Mouse (Mus musculus) adrenal gland (tissue): ENCODE measurements around the gene Stam2.

Experiments
- intact Hi-C: fragments of 180-260 bp; cut with DNase I; formaldehyde crosslinking; loops from one replicate; pipeline ENCODE4 v1.15.1; 2025
- long read RNA-seq, 2 experiments: library from polyadenylated mRNA; unstranded; transcript quantifications; one replicate each; pipeline ENCODE4 v2.0.0; 2020; ENCODE audit warnings: borderline replicate concordance in 1 of 2; ENCODE audit not compliant: insufficient replicate concordance in 1 of 2

Gene Stam2
- long read RNA-seq, experiment 1, full-length matches to known transcripts = 6 of 9 reads
- long read RNA-seq, experiment 1, partial matches to known transcripts = 0 of 9 reads
- long read RNA-seq, experiment 1, other reads (novel, unspliced or antisense) = 3 of 9 reads
- long read RNA-seq, experiment 2, full-length matches to known transcripts = 10 of 16 reads
- long read RNA-seq, experiment 2, partial matches to known transcripts = 3 of 16 reads
- long read RNA-seq, experiment 2, other reads (novel, unspliced or antisense) = 3 of 16 reads

DNA sequence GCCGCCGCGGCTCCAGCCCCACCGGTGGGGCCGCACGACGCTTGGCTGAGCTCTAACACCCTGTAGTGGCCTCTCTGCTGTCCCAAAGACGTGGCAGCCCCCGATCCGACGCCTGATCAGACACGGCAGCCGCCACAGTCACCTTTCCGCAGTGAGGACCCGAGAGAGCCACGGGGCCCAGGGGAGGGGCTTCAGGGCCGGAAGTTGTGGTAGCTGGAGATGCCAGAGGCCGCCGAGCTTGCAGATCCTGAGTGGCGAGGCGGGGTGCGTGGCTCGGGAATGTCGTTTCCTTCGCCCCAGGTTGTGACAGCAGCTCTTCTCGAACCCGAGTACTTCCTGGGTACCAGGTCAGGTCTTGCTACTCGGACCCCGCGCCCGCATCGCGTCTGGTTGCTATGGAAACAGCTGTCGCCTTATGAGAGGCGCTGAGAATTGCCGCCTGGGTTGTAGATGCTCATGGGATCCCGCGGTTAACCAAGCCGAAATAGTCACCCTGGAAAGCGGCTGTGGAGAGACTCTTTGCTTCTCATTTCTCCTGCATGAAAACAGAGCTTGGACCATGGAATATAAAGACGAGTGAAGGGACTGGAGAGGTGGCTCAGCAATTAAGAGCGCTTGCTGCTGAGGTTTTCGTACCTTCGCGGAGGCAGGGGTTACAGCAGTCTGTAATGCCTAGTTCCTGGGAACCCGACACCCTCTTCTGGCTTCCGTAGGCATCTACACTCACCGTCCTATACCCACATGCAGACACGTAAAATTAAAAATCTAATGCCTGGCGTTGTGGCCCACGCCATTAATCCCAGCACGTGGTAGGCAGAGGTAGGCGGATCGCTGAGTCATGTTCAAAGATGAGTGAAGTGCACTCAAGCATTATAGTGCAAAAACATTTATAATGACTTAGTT is at the start of gene Stam2:
Gene Stam2, minus strand, starts transcription at position 26 of the 903 bp plus-strand sequence.
- intact Hi-C loops = loop anchor here (5.0 kb wide), 1 partner anchor 110 kb away; no protein-coding TSS in a partner anchor

DNA sequence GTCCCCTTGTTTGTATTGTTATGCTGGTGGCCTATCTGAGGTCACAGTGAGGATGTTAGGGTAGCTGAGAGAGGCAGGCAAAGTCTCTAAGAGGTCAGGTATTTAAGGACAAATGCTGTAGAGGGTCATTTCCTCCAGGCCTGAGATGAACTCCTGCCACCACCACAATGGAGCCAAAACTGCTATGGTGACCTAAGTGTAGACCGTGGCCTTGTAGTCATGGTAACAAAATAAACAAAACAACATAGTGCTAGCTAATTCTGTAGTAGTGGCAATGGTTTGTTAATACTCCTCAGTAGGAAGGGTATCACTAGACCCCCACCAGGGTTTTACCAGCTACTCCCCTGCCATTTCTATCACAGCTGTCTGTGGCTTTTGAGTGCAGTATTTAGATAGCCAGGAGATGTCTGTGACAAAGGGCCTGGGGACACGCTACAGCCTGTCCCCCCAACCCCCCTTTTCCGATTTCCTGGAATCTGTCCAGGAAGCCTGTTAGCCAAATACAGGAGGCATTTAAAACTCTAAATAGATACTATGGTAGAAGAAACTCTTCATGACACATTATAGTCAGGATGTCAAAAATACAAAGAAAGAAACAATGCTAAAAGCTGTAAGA is 43.1 kb upstream of the Stam2 start:
- intact Hi-C loops = no loop called here

DNA sequence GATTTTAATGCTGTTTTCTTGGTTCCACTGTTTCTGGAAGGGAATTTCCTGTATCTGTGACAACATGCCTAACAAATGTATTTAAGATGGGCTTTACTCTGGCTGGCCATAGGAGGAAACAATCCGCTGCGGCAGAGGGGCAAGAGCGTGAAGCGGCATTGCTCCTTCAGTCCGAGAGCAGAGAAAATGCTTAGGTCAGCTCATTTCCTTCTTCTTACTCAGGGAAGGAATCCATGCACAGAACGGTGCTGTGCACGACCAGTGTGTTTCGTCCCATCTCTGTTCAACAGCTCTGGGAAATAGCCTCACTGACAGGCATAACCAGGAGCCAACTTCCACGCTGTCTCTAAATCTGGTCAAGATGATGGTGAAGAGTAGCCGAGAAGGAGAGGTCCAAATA is 37.9 kb upstream of the Stam2 start:
- intact Hi-C loops = no loop called here

DNA sequence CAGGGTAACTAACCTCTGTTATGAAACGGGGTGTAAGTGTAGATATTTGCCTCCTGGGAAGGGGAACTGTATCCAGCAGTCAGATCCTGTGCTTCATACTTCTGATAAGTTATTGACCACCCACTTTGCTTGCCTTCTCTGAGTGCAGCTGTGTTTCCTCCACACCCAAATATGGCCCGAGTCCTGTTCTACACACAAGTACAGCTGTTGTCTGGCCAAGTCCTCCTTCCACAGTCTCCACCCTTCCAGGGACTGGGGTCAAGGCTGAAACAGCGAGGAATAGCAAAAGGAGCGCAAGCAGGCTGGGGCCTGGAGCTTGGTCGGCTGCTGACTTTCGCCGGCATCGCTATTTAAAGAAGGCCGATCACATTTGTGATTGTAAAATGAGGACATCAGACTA is 37.3 kb upstream of the Stam2 start:
- intact Hi-C loops = no loop called here

DNA sequence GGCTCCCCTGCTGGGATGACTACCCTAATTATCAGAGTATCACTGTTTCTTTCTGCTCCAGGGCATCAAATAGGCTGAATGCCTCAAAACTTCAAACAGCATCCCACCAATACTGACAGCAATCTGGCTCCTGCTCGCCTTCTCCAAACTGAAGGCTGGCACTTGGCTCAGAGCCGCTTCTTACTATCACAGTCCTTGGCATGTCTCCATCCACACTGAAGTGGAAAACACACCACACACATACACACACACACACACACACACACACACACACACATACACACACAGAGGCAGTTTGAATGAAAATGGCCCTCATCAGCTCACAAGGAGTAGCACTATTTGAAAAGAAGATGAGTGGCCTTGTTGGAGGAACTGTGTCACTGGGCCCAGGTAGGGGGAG is 35.8 kb upstream of the Stam2 start:
- intact Hi-C loops = no loop called here

DNA sequence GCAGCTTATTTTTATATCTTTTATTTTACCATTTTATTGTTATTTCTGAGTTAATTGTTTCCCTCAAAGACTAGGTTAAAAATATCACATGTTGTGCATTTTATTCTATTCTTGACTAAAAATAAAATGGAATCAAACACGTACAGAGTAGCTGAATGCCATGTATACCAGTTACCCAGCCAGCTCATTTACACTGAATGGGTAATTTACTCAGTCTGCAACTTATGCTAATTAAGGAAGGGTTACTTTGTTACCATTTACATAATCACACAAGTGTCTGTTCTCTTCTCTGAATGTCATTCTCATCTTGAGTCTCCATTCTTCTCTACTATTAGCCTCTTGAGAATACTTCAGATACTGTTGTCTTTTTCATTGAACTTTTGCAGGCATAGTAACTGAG is 32.3 kb upstream of the Stam2 start:
- intact Hi-C loops = no loop called here

DNA sequence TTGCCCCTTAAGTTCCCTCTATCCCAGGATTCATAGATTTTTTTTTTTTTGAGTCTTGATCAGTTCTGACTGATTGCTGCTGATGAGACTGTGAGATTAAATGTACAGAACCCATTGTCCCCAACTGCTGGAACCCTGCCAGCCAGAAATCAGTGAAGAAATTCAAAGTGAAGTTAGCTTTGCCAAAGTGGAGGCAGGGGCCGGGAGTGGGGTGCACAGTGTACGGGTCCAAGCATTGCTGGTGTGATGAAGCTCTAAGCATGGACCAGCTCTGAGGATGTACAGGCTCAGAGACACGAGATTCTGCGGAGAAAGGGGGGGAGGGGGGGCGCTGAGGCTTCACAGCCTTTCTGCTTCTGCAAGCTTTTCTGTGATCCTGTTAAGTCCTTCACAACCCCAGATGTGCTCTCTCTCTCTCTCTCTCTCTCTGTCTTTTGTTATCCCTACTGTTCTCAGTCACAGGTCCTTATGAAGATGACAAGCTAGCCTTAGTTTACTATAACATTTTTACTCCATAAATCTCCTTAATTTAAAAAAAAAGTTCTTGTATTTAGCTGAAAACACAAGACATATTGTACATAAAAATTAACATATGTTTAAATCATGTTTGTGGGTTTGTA is 30.8 kb upstream of the Stam2 start:
- intact Hi-C loops = no loop called here

DNA sequence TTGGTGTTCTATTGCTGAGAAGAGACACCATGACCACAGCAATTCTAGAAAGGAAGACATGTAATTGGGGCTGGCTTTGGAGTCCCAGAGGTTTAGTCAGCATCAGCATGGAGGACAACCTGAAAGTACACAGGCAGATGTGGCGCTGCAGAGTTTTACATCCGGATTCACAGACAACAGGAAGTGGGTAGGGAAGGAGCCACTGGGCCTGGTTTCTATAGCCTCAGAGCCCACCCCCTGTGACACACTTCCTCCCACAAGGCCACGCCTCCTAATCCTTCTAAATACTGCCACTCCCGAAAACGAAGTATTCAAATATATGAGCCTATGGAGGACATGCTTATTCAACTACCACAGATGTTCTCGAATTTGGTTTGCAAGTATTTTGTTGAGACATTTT is 23.0 kb upstream of the Stam2 start:
- intact Hi-C loops = no loop called here

DNA sequence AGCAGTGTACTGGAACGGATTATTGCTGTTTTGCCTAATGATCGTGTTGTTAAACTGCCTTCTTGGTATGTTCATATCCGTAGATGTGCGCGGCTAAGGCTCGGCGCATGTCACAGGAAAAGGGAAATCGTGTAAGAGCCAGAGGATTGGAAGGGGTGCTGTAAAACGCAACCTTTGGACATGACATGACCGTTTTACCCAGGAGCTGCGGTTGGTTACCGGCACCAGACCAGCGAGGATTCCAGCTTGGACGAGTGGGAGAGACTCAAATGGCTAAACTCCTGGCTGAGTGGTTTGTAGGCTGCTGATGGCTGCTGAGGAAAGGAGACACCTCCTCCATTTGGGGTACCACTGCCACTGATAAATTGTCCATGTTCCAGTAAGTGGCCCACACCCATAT is 21.8 kb upstream of the Stam2 start:
- intact Hi-C loops = loop anchor here (5.0 kb wide), 2 partner anchors 93 to 243 kb away; partner anchors contain the start of gene Fmnl2

DNA sequence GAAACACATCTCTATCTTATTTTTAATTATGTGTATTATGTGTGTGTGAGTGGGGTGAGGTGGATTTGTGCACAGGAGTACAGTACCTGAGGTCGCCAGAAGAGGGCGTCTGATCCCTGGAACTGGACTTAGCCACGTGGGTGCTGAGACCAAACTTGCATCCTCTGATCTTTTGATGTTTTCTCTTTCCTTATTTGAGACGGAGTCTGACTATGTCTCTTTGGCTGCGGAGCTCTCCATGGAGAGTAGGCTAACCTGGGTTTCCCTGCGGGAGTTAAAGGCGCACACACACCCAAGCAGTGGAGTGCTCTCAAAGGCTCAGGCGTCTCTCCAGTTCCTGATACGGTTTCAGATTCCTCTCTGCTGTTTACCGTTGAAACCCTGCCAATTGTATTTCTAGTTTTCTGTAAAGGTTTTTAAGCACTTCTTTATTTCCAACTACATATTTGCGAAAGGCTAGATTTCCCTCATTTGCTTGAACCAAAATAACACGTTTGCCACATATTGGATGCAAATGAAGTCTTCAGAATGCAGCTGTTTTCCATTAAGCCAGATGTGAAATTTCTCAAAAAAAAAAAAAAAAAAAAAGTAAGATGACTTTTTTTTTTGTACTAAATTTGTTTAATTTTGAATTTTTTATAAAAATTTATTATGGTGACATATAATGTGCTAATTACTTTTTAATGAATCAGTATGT is 21.1 kb upstream of the Stam2 start:
- intact Hi-C loops = loop anchor here (5.0 kb wide), 2 partner anchors 94 to 244 kb away; partner anchors contain the start of gene Fmnl2

DNA sequence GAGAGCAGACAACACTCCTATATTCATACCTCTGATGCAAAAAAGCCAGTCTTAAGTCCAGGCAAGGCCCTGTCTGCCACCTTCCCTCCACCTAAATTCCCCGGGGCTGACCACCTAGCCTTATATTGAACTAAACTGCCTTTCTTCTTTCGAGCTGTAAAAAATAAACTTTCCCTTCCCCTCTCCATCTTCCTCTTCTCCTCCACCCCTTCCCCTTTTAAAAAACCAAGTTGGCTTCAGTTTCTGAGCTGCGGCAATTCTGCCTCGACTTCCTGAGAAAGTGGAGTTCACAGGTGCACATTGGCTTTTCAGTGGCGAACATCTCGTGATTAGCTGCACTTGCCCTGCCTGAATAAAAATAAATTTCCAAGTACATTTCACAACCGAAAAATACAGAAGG is 20.4 kb upstream of the Stam2 start:
- intact Hi-C loops = loop anchor here (1.0 to 5.0 kb wide), 3 partner anchors 95 to 323 kb away; partner anchors contain the start of gene Fmnl2

DNA sequence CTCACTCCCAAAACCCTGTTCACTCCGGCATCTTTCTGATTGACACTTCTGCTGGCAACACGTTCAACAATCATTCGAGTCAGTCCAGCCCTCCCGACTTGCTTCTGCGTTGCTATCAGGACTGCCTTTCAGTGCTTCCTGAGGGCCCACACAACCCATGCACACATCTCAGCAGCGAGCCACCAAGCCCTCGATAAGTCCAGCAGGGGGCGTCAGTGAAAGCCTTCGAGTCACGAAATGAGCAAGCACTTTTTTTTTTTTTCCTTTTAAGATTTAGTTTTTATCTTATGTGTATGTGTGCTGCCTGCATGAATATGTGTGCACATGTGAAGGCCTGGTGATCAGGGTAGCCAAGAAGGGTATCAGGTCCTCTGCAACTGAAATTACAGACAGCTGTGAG is 16.5 kb upstream of the Stam2 start:
- intact Hi-C loops = loop anchor here (5.0 to 10.0 kb wide), 3 partner anchors 364 to 1359 kb away; no protein-coding TSS in a partner anchor

DNA sequence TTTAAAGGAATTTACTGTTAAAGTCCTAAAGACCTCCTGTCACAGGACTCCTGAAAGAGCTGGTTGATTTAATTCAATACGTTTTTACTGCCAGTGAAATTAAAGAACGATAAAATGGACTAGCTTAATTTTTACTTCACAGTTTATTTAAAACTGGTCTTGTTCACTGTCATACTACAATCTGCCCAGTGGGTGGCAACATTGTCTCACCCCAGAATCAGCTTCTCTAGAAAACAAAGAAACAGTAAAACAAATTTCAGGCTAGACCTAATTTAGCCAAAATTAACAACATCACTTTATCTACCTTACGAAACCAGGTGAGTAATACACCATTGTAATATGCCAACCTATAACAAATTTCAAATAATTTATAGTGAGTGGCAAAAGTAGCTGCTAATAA is 14.6 kb upstream of the Stam2 start:
- intact Hi-C loops = loop anchor here (2.0 to 10.0 kb wide), 4 partner anchors 330 to 1361 kb away; no protein-coding TSS in a partner anchor

DNA sequence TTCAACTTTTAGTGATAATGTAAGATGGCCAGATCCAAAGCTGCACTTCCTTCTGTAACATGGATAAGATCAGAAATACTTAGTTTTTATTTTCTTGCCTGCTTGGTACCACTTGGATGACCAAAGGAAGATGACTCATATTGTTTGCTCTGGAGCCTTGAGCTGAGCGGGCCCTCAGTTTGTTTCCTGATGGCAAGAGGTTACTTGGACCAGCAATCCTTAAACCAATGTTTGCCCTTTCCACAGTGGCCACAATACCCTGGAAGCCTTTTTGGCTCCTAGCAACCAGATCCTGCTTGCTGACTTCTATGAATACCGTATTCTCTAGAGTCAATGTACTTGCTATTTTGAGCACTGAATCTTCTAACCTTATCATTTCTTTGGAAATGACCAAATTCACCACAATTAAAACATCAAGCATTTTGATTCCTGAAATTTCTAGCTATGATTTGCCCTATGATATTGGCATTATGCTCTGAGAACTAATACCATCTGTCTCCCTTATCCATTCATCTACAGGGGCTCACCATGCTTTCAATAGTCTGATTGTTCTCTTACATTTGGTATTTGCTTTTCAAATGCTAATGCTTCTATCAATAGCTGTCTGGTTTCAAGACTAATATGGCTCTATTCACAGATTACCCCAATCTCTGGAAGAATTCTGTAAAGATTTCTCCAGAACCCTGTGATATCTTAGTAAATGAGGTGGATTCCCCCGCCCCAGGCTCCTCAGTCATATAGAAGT is 11.7 kb upstream of the Stam2 start:
- intact Hi-C loops = loop anchor here (10.0 kb wide), 1 partner anchor 451 kb away; no protein-coding TSS in a partner anchor

DNA sequence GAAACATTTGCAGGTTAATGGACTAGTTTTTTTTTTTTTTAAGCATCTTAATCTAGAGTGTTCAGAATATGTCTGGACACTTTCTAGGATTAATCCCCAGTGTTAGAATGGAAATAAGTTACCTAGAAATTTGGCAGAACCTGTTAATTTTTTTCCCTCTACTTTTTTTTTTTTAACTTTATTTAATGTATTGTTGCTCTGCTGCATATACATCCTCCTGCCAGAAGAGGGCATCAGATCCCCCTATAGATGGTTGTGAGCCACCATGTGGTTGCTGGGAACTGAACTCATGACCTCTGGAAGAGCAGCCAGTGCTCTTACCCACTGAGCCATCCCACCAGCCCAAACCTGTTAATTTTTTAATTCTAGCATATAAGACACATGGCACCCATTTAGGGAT is 2.0 kb upstream of the Stam2 start:
- intact Hi-C loops = loop anchor here (5.0 kb wide), 1 partner anchor 112 kb away; no protein-coding TSS in a partner anchor

DNA sequence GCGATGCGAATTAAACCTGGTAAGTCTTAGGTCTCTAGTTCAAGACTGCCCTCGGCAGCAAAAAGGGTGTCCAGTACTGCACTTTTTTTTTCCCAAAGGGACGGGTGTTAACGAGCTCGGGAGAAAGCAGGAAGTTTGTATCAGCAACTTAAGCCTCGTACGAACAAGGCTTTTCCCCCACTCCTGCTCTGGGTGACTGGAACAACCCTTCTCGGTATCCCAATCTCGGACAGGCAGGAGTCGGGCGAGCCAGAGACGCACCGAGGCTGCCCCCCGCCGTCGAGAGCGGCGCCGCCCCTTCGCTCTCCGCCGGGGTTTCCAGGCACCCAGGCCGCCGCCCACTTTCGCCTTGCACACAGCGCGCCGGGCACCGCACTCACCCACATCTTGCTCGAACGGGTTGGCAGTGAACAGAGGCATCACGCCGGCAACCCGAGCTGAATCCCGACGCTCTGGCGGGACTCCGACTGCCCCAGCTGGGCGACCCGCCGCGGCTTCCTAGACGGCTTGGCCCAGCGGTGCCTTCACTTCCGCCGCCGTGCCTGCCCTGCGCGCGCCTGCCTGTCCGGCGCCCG is 313 bp downstream of the Stam2 start:
- intact Hi-C loops = loop anchor here (5.0 kb wide), 1 partner anchor 109 kb away; no protein-coding TSS in a partner anchor

DNA sequence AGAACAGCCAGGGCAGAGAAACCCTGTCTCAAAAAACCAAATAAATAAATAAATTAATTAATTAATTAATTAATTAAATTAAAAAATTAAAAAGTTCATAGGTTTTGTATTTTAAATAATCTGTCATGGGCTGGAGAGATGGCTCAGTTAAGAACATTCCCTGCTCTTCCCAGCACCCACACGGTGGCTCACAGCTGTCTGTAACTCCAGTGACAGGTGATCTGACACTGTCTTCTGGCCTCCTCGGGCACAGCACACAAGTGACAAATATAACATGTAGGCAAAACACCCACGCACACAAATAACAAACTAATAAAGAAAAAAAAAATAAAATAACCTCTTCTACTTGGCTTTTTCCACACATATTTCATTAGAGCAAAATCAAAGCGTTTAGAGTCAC is 1.5 kb downstream of the Stam2 start:
- intact Hi-C loops = loop anchor here (5.0 kb wide), 1 partner anchor 108 kb away; no protein-coding TSS in a partner anchor

DNA sequence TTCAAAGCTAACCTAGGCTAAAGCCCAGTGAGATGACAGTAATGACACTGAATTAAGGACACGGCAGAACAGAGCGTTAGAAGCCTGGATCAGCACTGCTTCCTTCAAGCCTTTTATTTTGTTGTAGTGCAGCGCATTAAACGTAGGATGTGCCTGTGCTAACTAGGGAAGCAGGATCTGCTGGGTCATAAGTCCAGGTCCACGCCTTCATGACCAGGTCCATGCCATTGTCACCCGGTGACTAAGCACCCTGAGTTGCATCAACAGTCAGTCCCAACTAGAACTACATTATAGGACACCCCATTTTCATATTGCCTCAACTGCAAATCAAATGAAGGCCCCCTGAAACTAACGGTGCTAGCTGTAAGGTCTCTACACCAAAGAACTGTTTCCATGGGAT is 7.6 kb downstream of the Stam2 start:
- intact Hi-C loops = no loop called here

DNA sequence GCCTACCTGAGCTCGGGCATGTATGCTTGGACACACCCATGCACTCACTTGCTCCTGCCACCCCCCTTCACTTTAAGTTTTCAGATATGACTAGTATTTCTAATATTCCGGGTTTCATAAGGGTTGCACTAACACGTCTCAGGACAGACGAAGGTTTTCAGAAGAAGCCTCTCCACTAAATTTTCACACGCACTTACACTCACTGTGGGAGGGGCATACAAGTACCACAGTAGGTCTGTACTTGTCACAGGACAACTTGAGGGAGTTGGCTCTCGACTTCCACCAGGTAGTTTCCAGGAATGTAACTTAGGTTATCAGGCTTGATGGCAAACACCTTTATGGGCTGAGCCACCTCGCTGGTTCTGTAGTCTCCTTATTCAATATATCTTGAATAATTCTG is 8.4 kb downstream of the Stam2 start:
- intact Hi-C loops = no loop called here
